Mouse (Mus musculus): ENCODE data around the gene Taf1a. TPM values are rescaled to one million over a fixed set of nuclear protein-coding genes. Genes with fewer than 3 reads are reported as not detected.

Taf1a gene
- total RNA-seq, 1 experiment: 20.7 TPM

GRCm38 (mm10) chr1:183363577-183363867, 25.3 kb upstream of the Taf1a start:
- in situ Hi-C loops (cut with MboI; ENCODE audit: low sequenced_read_pairs in 2 of 2, unreplicated experiment in 2 of 2): no loop called here

GRCm38 (mm10) chr1:183366361-183366760, 22.4 kb upstream of the Taf1a start:
- H3K27ac ChIP-seq (ENCODE audit: insufficient read depth, low read depth, low read length, poor library complexity, severe bottlenecking): no peak overlapping the region
- DNase-seq (ENCODE audit: low read depth, low spot score): no peak
- no peak overlapping the region for H3K9ac ChIP-seq (ENCODE audit: insufficient read depth, low read depth, low read length, poor library complexity, severe bottlenecking)
- H3K9me3 ChIP-seq (ENCODE audit: control insufficient read depth, insufficient read depth, low read depth, low read length): no peaks in the 10 kb centered on the region
- TF ChIP-seq ZNF384 (IDR thresholded peaks at IDR 0.05; ENCODE audit: low read depth, low read length): no peak
- TF ChIP-seq HCFC1 (IDR thresholded peaks at IDR 0.05; ENCODE audit: borderline replicate concordance, insufficient read depth, low read length): no peak
- no peak for TF ChIP-seq CHD2 (IDR thresholded peaks at IDR 0.05; ENCODE audit: low read depth, low read length)
- no peak for TF ChIP-seq ZC3H11A (IDR thresholded peaks at IDR 0.05; ENCODE audit: borderline replicate concordance, low read depth, low read length)
- no peak overlapping the region for H3K4me3 ChIP-seq (ENCODE audit: insufficient read depth in 1 of 2, low read depth in 1 of 2, low read length in 2 of 2, poor library complexity in 1 of 2, severe bottlenecking in 1 of 2)
- in situ Hi-C loops (cut with MboI; ENCODE audit: low sequenced_read_pairs in 2 of 2, unreplicated experiment in 2 of 2): no loop called here
- no peaks in the 10 kb centered on the region for H3K4me1 ChIP-seq (ENCODE audit: control insufficient read depth in 2 of 2, insufficient read depth in 2 of 2, low read length in 2 of 2, poor library complexity in 1 of 2)
- H3K36me3 ChIP-seq (ENCODE audit: control insufficient read depth, insufficient read depth, low read length, poor library complexity, severe bottlenecking): 0 out of 2 replicates have a peak, but pooled peaks cover 2% of the 10 kb centered on the region

More at GRCm38 (mm10) chr1:183363577-183363867, 25.3 kb upstream of the Taf1a start:
- Histone ChIP-seq H3K4me1 (ENCODE audit: control insufficient read depth in 2 of 2, insufficient read depth in 2 of 2, low read length in 2 of 2, poor library complexity in 1 of 2) (no peaks in the 10 kb centered on the region; a peak in 1 of 4 replicates), H3K9ac (ENCODE audit: insufficient read depth, low read depth, low read length, poor library complexity, severe bottlenecking) (no peak overlapping the region), H3K27ac (ENCODE audit: insufficient read depth, low read depth, low read length, poor library complexity, severe bottlenecking) (no peak overlapping the region), H3K4me3 (ENCODE audit: insufficient read depth in 1 of 2, low read depth in 1 of 2, low read length in 2 of 2, poor library complexity in 1 of 2, severe bottlenecking in 1 of 2) (no peak overlapping the region), H3K36me3 (ENCODE audit: control insufficient read depth, insufficient read depth, low read length, poor library complexity, severe bottlenecking) (peaks cover 9% of the 10 kb centered on the region; the same call in 1 of the 2 replicates), H3K9me3 (ENCODE audit: control insufficient read depth, insufficient read depth, low read depth, low read length) (no peaks in the 10 kb centered on the region)
- TF ChIP-seq ZNF384 (IDR thresholded peaks at IDR 0.05; ENCODE audit: low read depth, low read length) (no peak), HCFC1 (IDR thresholded peaks at IDR 0.05; ENCODE audit: borderline replicate concordance, insufficient read depth, low read length) (no peak), MAFK (IDR thresholded peaks at IDR 0.05; ENCODE audit: insufficient read depth, low read depth, low read length) (no peak), ZC3H11A (IDR thresholded peaks at IDR 0.05; ENCODE audit: borderline replicate concordance, low read depth, low read length) (no peak), CHD2 (IDR thresholded peaks at IDR 0.05; ENCODE audit: low read depth, low read length) (no peak)
- no peak for DNase-seq (ENCODE audit: low read depth, low spot score)

- H3K4me3 ChIP-seq (ENCODE audit: insufficient read depth in 1 of 2, low read depth in 1 of 2, low read length in 2 of 2, poor library complexity in 1 of 2, severe bottlenecking in 1 of 2): peak overlapping the region; percentile 80 to 82
- no peak for DNase-seq (ENCODE audit: low read depth, low spot score)
- in situ Hi-C loops (cut with MboI; ENCODE audit: low sequenced_read_pairs in 2 of 2, unreplicated experiment in 2 of 2): no loop called here
These were observed 20.0 kb upstream of the Taf1a start for GRCm38 (mm10) chr1:183368601-183369400.

GRCm38 (mm10) chr1:183369427-183370014, 19.3 kb upstream of the Taf1a start, which contains the start of gene Mia3:
Gene Mia3 (minus strand): TSS chr1:183369553.
- Histone ChIP-seq H3K9ac (ENCODE audit: insufficient read depth, low read depth, low read length, poor library complexity, severe bottlenecking) (peak within 1 kb of the TSS; percentile 85), H3K4me1 (ENCODE audit: control insufficient read depth in 2 of 2, insufficient read depth in 2 of 2, low read length in 2 of 2, poor library complexity in 1 of 2) (no peaks in the 10 kb centered on the region), H3K27ac (ENCODE audit: insufficient read depth, low read depth, low read length, poor library complexity, severe bottlenecking) (no peak within 1 kb of the TSS), H3K36me3 (ENCODE audit: control insufficient read depth, insufficient read depth, low read length, poor library complexity, severe bottlenecking) (0 out of 2 replicates have a peak, but pooled peaks cover 2% of the 10 kb centered on the region), H3K9me3 (ENCODE audit: control insufficient read depth, insufficient read depth, low read depth, low read length) (no peaks in the 10 kb centered on the region), H3K4me3 (ENCODE audit: insufficient read depth in 1 of 2, low read depth in 1 of 2, low read length in 2 of 2, poor library complexity in 1 of 2, severe bottlenecking in 1 of 2) (peak within 1 kb of the TSS; percentile 80 to 82)
- in situ Hi-C loops (cut with MboI; ENCODE audit: low sequenced_read_pairs in 2 of 2, unreplicated experiment in 2 of 2): no loop called here
- TF ChIP-seq CHD2 (IDR thresholded peaks at IDR 0.05; ENCODE audit: low read depth, low read length): no peak
- TF ChIP-seq MAFK (IDR thresholded peaks at IDR 0.05; ENCODE audit: insufficient read depth, low read depth, low read length): no peak
- no peak for TF ChIP-seq ZC3H11A (IDR thresholded peaks at IDR 0.05; ENCODE audit: borderline replicate concordance, low read depth, low read length)
- 0 out of 2 replicates have a peak, but pooled peaks have one; percentile 40 for TF ChIP-seq HCFC1 (IDR thresholded peaks at IDR 0.05; ENCODE audit: borderline replicate concordance, insufficient read depth, low read length)
- no peak for TF ChIP-seq ZNF384 (IDR thresholded peaks at IDR 0.05; ENCODE audit: low read depth, low read length)
- DNase-seq (ENCODE audit: low read depth, low spot score): peak; percentile 72

More at GRCm38 (mm10) chr1:183368601-183369400, 20.0 kb upstream of the Taf1a start:
- TF ChIP-seq HCFC1 (IDR thresholded peaks at IDR 0.05; ENCODE audit: borderline replicate concordance, insufficient read depth, low read length) (no peak), MAFK (IDR thresholded peaks at IDR 0.05; ENCODE audit: insufficient read depth, low read depth, low read length) (no peak), ZC3H11A (IDR thresholded peaks at IDR 0.05; ENCODE audit: borderline replicate concordance, low read depth, low read length) (no peak), CHD2 (IDR thresholded peaks at IDR 0.05; ENCODE audit: low read depth, low read length) (no peak), ZNF384 (IDR thresholded peaks at IDR 0.05; ENCODE audit: low read depth, low read length) (no peak)
- Histone ChIP-seq H3K36me3 (ENCODE audit: control insufficient read depth, insufficient read depth, low read length, poor library complexity, severe bottlenecking) (0 out of 2 replicates have a peak, but pooled peaks cover 2% of the 10 kb centered on the region), H3K9ac (ENCODE audit: insufficient read depth, low read depth, low read length, poor library complexity, severe bottlenecking) (peak overlapping the region; percentile 85), H3K4me1 (ENCODE audit: control insufficient read depth in 2 of 2, insufficient read depth in 2 of 2, low read length in 2 of 2, poor library complexity in 1 of 2) (no peaks in the 10 kb centered on the region), H3K27ac (ENCODE audit: insufficient read depth, low read depth, low read length, poor library complexity, severe bottlenecking) (no peak overlapping the region), H3K9me3 (ENCODE audit: control insufficient read depth, insufficient read depth, low read depth, low read length) (no peaks in the 10 kb centered on the region)
